Mouse (Mus musculus) hindbrain, embryonic 16.5 days (tissue): Measurements from ENCODE around the gene Gm14419. TPM values are rescaled to one million over a fixed set of nuclear protein-coding genes. Genes with fewer than 3 reads are reported as not detected.
"Not testable (repeated sequence)": the region's sequence is repeated elsewhere in the genome, so short reads cannot be mapped to it uniquely, and the experiment has no call there.

ENCODE experiments used
- ATAC-seq: fragments of 200-750 bp; cut with Nextera tagmentation; 2 replicates; pipeline ENCODE4 v1.8.0; 2017; ENCODE audit warnings: moderate TSS enrichment, moderate library complexity
- H3K27ac ChIP-seq: fragments of 300-500 bp; sonication (generic); 2 replicates; pipeline ENCODE4 v1.5.1; 2014; ENCODE audit warnings: low read depth, mild to moderate bottlenecking, control low read depth, low read length, moderate library complexity
- H3K27me3 ChIP-seq: fragments of 300-500 bp; sonication (generic); replicated peaks from 2 replicates; pipeline ENCODE4 v1.6.1; 2014; ENCODE audit warnings: low read length; ENCODE audit not compliant: control insufficient read depth, insufficient read depth
- H3K36me3 ChIP-seq: fragments of 300-500 bp; sonication (generic); 2 replicates; pipeline ENCODE4 v1.6.1; 2014; ENCODE audit warnings: mild to moderate bottlenecking, low read length, moderate library complexity, mixed read lengths; ENCODE audit not compliant: control insufficient read depth, insufficient read depth
- H3K4me1 ChIP-seq: fragments of 300-500 bp; sonication (generic); 2 replicates; pipeline ENCODE4 v1.6.1; 2014; ENCODE audit warnings: low read depth, low read length; ENCODE audit not compliant: control insufficient read depth, insufficient read depth
- H3K4me2 ChIP-seq: fragments of 300-500 bp; sonication (generic); 2 replicates; pipeline ENCODE4 v1.6.1; 2014; ENCODE audit warnings: mild to moderate bottlenecking, low read length, control low read depth, moderate library complexity
- H3K4me3 ChIP-seq: fragments of 300-500 bp; sonication (generic); 2 replicates; pipeline ENCODE4 v1.5.1; 2014; ENCODE audit warnings: mild to moderate bottlenecking, low read length, control low read depth, moderate library complexity
- H3K9ac ChIP-seq: fragments of 300-500 bp; sonication (generic); 2 replicates; pipeline ENCODE4 v1.6.1; 2014; ENCODE audit warnings: low read depth, mild to moderate bottlenecking, control low read depth, low read length, moderate library complexity
- H3K9me3 ChIP-seq: fragments of 300-500 bp; sonication (generic); 2 replicates; pipeline ENCODE4 v1.6.1; 2014; ENCODE audit warnings: mild to moderate bottlenecking, low read length, moderate library complexity; ENCODE audit not compliant: control insufficient read depth
- WGBS: fragments of 180-500 bp; shearing (Covaris S2); extraction: QIAGEN DNeasy Blood & Tissue Kit; methylation state at CpG from one replicate; pipeline ENCODE4 v1.1.7; 2014; 5-methylcytosine and 5-hydroxymethylcytosine counted together
- polyA plus RNA-seq: library from polyadenylated mRNA; unstranded; fragments of >200 nt; fragmentation: Nextera tagmentation; extraction: Ambion mirVana; gene quantifications from 2 replicates; pipeline ENCODE4 v1.2.1, GENCODE M21; 2015

Gene Gm14419
- polyA plus RNA-seq = 8.7 and 9.6 TPM in 2 replicates

- H3K4me3 ChIP-seq, H3K9me3 ChIP-seq, H3K4me2 ChIP-seq, H3K27ac ChIP-seq, H3K36me3 ChIP-seq, ATAC-seq, H3K9ac ChIP-seq, H3K4me1 ChIP-seq, H3K27me3 ChIP-seq: not testable (repeated sequence)
- no CpG with 5 or more reads among the region's 6 CpGs for WGBS
Observed at GRCm38 (mm10) chr2:177000656-177001055, at the start of gene Gm14419. TSS of gene Gm14419 (plus strand) at chr2:177000956.

Other genes starting within 250 kb of the Gm14419 start
- 8.8 and 13.6 TPM in 2 replicates for gene Gm14295, start 202.3 kb upstream of the Gm14419 start, polyA plus RNA-seq
- gene Gm14408, start 169.8 kb upstream of the Gm14419 start, polyA plus RNA-seq = not detected in 2 replicates
- 13.7 TPM in 2 replicates for gene Gm14296, start 73.1 kb upstream of the Gm14419 start, polyA plus RNA-seq
- 0.18 TPM in 1 of 2 replicates, not detected in the other for gene Gm14401, start 73.4 kb downstream of the Gm14419 start, polyA plus RNA-seq
- 37.9 and 44.8 TPM in 2 replicates for gene Gm14410, start 205.5 kb downstream of the Gm14419 start, polyA plus RNA-seq